Mouse (Mus musculus) heart, embryonic 13.5 days (tissue): ENCODE data around the gene Plpp3. TPM values are rescaled to one million over a fixed set of nuclear protein-coding genes. Genes with fewer than 3 reads are reported as not detected.

ENCODE experiments used
- ATAC-seq: fragments of 200-750 bp; cut with Nextera tagmentation; 2 replicates; pipeline ENCODE4 v1.8.0; 2017; ENCODE audit warnings: moderate TSS enrichment; ENCODE audit not compliant: insufficient number of reproducible peaks, low FRiP score, low TSS enrichment; ENCODE audit errors: extremely low read depth
- H3K27ac ChIP-seq: fragments of 300-500 bp; sonication (generic); replicated peaks from 2 replicates; pipeline ENCODE4 v1.5.1; 2015; ENCODE audit warnings: moderate library complexity, mild to moderate bottlenecking, inconsistent platforms
- H3K27me3 ChIP-seq: fragments of 300-500 bp; sonication (generic); replicated peaks from 2 replicates; pipeline ENCODE4 v1.6.1; 2015; ENCODE audit warnings: mild to moderate bottlenecking, inconsistent platforms
- H3K36me3 ChIP-seq: fragments of 300-500 bp; sonication (generic); 2 replicates; pipeline ENCODE4 v1.6.1; 2015; ENCODE audit warnings: mild to moderate bottlenecking, inconsistent platforms
- H3K4me1 ChIP-seq: fragments of 300-500 bp; sonication (generic); 2 replicates; pipeline ENCODE4 v1.6.1; 2015; ENCODE audit warnings: inconsistent platforms
- H3K4me2 ChIP-seq: fragments of 300-500 bp; sonication (generic); 2 replicates; pipeline ENCODE4 v1.6.1; 2015; ENCODE audit warnings: inconsistent platforms, mild to moderate bottlenecking, moderate library complexity
- H3K4me3 ChIP-seq: fragments of 300-500 bp; sonication (generic); 2 replicates; pipeline ENCODE4 v1.5.1; 2015; ENCODE audit warnings: moderate library complexity, mild to moderate bottlenecking, inconsistent platforms
- H3K9ac ChIP-seq: fragments of 300-500 bp; sonication (generic); 2 replicates; pipeline ENCODE4 v1.6.1; 2015; ENCODE audit warnings: inconsistent platforms, mild to moderate bottlenecking, moderate library complexity
- H3K9me3 ChIP-seq: fragments of 300-500 bp; sonication (generic); 2 replicates; pipeline ENCODE4 v1.6.1; 2016; ENCODE audit warnings: inconsistent platforms
- WGBS: fragments of 180-500 bp; shearing (Covaris S2); methylation state at CpG from one replicate; pipeline ENCODE4 v1.1.7; 2015; ENCODE audit warnings: mixed read lengths; 5-methylcytosine and 5-hydroxymethylcytosine counted together
- polyA plus RNA-seq: library from polyadenylated mRNA; unstranded; fragments of >200 nt; fragmentation: Nextera tagmentation; extraction: Ambion mirVana; gene quantifications from 2 replicates; pipeline ENCODE4 v1.2.1, GENCODE M21; 2015

The Plpp3 gene
- polyA plus RNA-seq, 1 experiment from 2014 or later: 31.2 TPM

GRCm38 (mm10) chr4:105192665-105193064 is 35.5 kb downstream of the Plpp3 start:
- Histone ChIP-seq H3K9me3 (no peaks in the 10 kb centered on the region), H3K9ac (no peak overlapping the region), H3K4me1 (peaks cover 42% of the 10 kb centered on the region), H3K4me2 (no peak overlapping the region), H3K36me3 (peaks cover 24% of the 10 kb centered on the region), H3K27me3 (no peaks in the 10 kb centered on the region), H3K27ac (no peak overlapping the region), H3K4me3 (no peak overlapping the region)
- 32% methylated on average over 5 of the region's 5 CpGs for WGBS
- no peak for ATAC-seq

- Histone ChIP-seq H3K27me3 (no peaks in the 10 kb centered on the region), H3K4me1 (peaks cover 38% of the 10 kb centered on the region), H3K27ac (no peak overlapping the region), H3K36me3 (peaks cover 29% of the 10 kb centered on the region), H3K9me3 (no peaks in the 10 kb centered on the region), H3K4me3 (no peak overlapping the region), H3K9ac (no peak overlapping the region), H3K4me2 (no peak overlapping the region)
- ATAC-seq: no peak
- WGBS: 78% methylated on average over 9 of the region's 9 CpGs
Measured at GRCm38 (mm10) chr4:105195256-105195655, 38.1 kb downstream of the Plpp3 start.

GRCm38 (mm10) chr4:105196099-105196498 is 39.0 kb downstream of the Plpp3 start:
- ATAC-seq: no peak
- H3K4me3 ChIP-seq: no peak overlapping the region
- H3K36me3 ChIP-seq: peaks cover 29% of the 10 kb centered on the region
- 85% methylated on average over 9 of the region's 9 CpGs for WGBS
- no peak overlapping the region for H3K9ac ChIP-seq
- no peaks in the 10 kb centered on the region for H3K27me3 ChIP-seq
- peaks cover 37% of the 10 kb centered on the region for H3K4me1 ChIP-seq
- H3K9me3 ChIP-seq: no peaks in the 10 kb centered on the region
- no peak overlapping the region for H3K4me2 ChIP-seq
- no peak overlapping the region for H3K27ac ChIP-seq

- no peak for ATAC-seq
- Histone ChIP-seq H3K4me2 (no peak overlapping the region), H3K27ac (no peak overlapping the region), H3K27me3 (no peaks in the 10 kb centered on the region), H3K9me3 (no peaks in the 10 kb centered on the region), H3K4me1 (peaks cover 27% of the 10 kb centered on the region), H3K9ac (no peak overlapping the region), H3K4me3 (no peak overlapping the region), H3K36me3 (peaks cover 29% of the 10 kb centered on the region)
- 80% methylated on average over 9 of the region's 9 CpGs for WGBS
Measured at GRCm38 (mm10) chr4:105196993-105197765, 40.0 kb downstream of the Plpp3 start.

GRCm38 (mm10) chr4:105198696-105199095 is 41.5 kb downstream of the Plpp3 start:
- 0 out of 2 replicates have a peak, but pooled peaks cover 3% of the 10 kb centered on the region for H3K27me3 ChIP-seq
- peaks cover 29% of the 10 kb centered on the region for H3K36me3 ChIP-seq
- WGBS: 82% methylated on average over 5 of the region's 5 CpGs
- H3K4me2 ChIP-seq: no peak overlapping the region
- ATAC-seq: no peak
- no peak overlapping the region for H3K27ac ChIP-seq
- H3K9me3 ChIP-seq: no peaks in the 10 kb centered on the region
- H3K4me3 ChIP-seq: no peak overlapping the region
- no peak overlapping the region for H3K9ac ChIP-seq
- H3K4me1 ChIP-seq: peaks cover 23% of the 10 kb centered on the region

GRCm38 (mm10) chr4:105199345-105199744 is 42.2 kb downstream of the Plpp3 start:
- ATAC-seq: no peak
- Histone ChIP-seq H3K4me2 (no peak overlapping the region), H3K36me3 (peaks cover 29% of the 10 kb centered on the region), H3K4me1 (peaks cover 29% of the 10 kb centered on the region), H3K27ac (no peak overlapping the region), H3K9me3 (no peaks in the 10 kb centered on the region), H3K27me3 (0 out of 2 replicates have a peak, but pooled peaks cover 3% of the 10 kb centered on the region), H3K9ac (no peak overlapping the region), H3K4me3 (no peak overlapping the region)
- WGBS: 55% methylated on average over 8 of the region's 8 CpGs

- 0 out of 2 replicates have a peak, but pooled peaks cover 3% of the 10 kb centered on the region for H3K27me3 ChIP-seq
- no peak for ATAC-seq
- H3K4me2 ChIP-seq: no peak overlapping the region
- no peaks in the 10 kb centered on the region for H3K9me3 ChIP-seq
- no peak overlapping the region for H3K27ac ChIP-seq
- no peak overlapping the region for H3K4me3 ChIP-seq
- H3K36me3 ChIP-seq: peaks cover 15% of the 10 kb centered on the region
- H3K4me1 ChIP-seq: peaks cover 44% of the 10 kb centered on the region
- WGBS: 59% methylated on average over 14 of the region's 14 CpGs
- H3K9ac ChIP-seq: no peak overlapping the region
Measured at GRCm38 (mm10) chr4:105200624-105201524, 43.7 kb downstream of the Plpp3 start.

- 83% methylated on average over 3 of the region's 3 CpGs for WGBS
Measured at GRCm38 (mm10) chr4:105202439-105202838, 45.3 kb downstream of the Plpp3 start.

GRCm38 (mm10) chr4:105203303-105203761 is 46.2 kb downstream of the Plpp3 start:
- Histone ChIP-seq H3K4me3 (no peak overlapping the region), H3K4me1 (peaks cover 60% of the 10 kb centered on the region), H3K9me3 (no peaks in the 10 kb centered on the region), H3K36me3 (peaks cover 6% of the 10 kb centered on the region), H3K27ac (no peak overlapping the region; the same call in 1 of the 2 replicates), H3K4me2 (no peak overlapping the region), H3K27me3 (0 out of 2 replicates have a peak, but pooled peaks cover 3% of the 10 kb centered on the region), H3K9ac (no peak overlapping the region)
- ATAC-seq: no peak
- WGBS: 81% methylated on average over 2 of the region's 2 CpGs

More at GRCm38 (mm10) chr4:105202439-105202838, 45.3 kb downstream of the Plpp3 start:
- H3K27ac ChIP-seq: no peak overlapping the region
- H3K9me3 ChIP-seq: no peaks in the 10 kb centered on the region
- H3K9ac ChIP-seq: no peak overlapping the region
- H3K4me2 ChIP-seq: no peak overlapping the region
- 0 out of 2 replicates have a peak, but pooled peaks cover 3% of the 10 kb centered on the region for H3K27me3 ChIP-seq
- peaks cover 60% of the 10 kb centered on the region for H3K4me1 ChIP-seq
- ATAC-seq: no peak
- H3K36me3 ChIP-seq: peaks cover 8% of the 10 kb centered on the region
- H3K4me3 ChIP-seq: no peak overlapping the region

- ATAC-seq: no peak
- Histone ChIP-seq H3K4me3 (no peak overlapping the region), H3K27ac (0 out of 2 replicates have a peak overlapping the region, but pooled peaks have one; percentile 30), H3K27me3 (0 out of 2 replicates have a peak, but pooled peaks cover 3% of the 10 kb centered on the region), H3K9ac (no peak overlapping the region), H3K36me3 (peaks cover 9% of the 10 kb centered on the region), H3K4me1 (peaks cover 56% of the 10 kb centered on the region), H3K9me3 (no peaks in the 10 kb centered on the region), H3K4me2 (no peak overlapping the region)
- 57% methylated on average over 9 of the region's 9 CpGs for WGBS
Measured at GRCm38 (mm10) chr4:105204071-105204470, 46.9 kb downstream of the Plpp3 start.
